Mouse (Mus musculus) liver, embryonic 12.5 days (tissue): Measurements from ENCODE around the gene Ddx5. TPM values are rescaled to one million over a fixed set of nuclear protein-coding genes. Genes with fewer than 3 reads are reported as not detected.
"Not testable (repeated sequence)": the region's sequence is repeated elsewhere in the genome, so short reads cannot be mapped to it uniquely, and the experiment has no call there.

Experiments
- ATAC-seq: fragments of 200-750 bp; cut with Nextera tagmentation; 2 replicates; pipeline ENCODE4 v1.8.0; 2017; ENCODE audit warnings: moderate number of reproducible peaks, mild to moderate bottlenecking, moderate library complexity
- H3K27ac ChIP-seq: fragments of 300-500 bp; sonication (generic); 2 replicates; pipeline ENCODE4 v1.5.1; 2016; ENCODE audit warnings: mild to moderate bottlenecking
- H3K27me3 ChIP-seq: fragments of 300-500 bp; sonication (generic); replicated peaks from 2 replicates; pipeline ENCODE4 v1.6.1; 2016; ENCODE audit warnings: mild to moderate bottlenecking, moderate library complexity
- H3K36me3 ChIP-seq: fragments of 300-500 bp; sonication (generic); 2 replicates; pipeline ENCODE4 v1.6.1; 2016; ENCODE audit warnings: mild to moderate bottlenecking, moderate library complexity
- H3K4me1 ChIP-seq: fragments of 300-500 bp; sonication (generic); 2 replicates; pipeline ENCODE4 v1.6.1; 2016
- H3K4me2 ChIP-seq: fragments of 300-500 bp; sonication (generic); 2 replicates; pipeline ENCODE4 v1.6.1; 2016; ENCODE audit warnings: mild to moderate bottlenecking, moderate library complexity
- H3K4me3 ChIP-seq: fragments of 300-500 bp; sonication (generic); 2 replicates; pipeline ENCODE4 v1.5.1; 2016; ENCODE audit warnings: mild to moderate bottlenecking, moderate library complexity
- H3K9ac ChIP-seq: fragments of 300-500 bp; sonication (generic); 2 replicates; pipeline ENCODE4 v1.6.1; 2016; ENCODE audit warnings: mild to moderate bottlenecking, moderate library complexity
- H3K9me3 ChIP-seq: fragments of 300-500 bp; sonication (generic); replicated peaks from 2 replicates; pipeline ENCODE4 v1.6.1; 2016; ENCODE audit warnings: mild to moderate bottlenecking, moderate library complexity
- WGBS: fragments of 180-500 bp; shearing (Covaris S2); methylation state at CpG from one replicate; pipeline ENCODE4 v1.1.7; 2016; ENCODE audit not compliant: insufficient replicate concordance; 5-methylcytosine and 5-hydroxymethylcytosine counted together
- polyA plus RNA-seq: library from polyadenylated mRNA; unstranded; fragments of >200 nt; fragmentation: Nextera tagmentation; extraction: Ambion mirVana; gene quantifications from 2 replicates; pipeline ENCODE4 v1.2.1, GENCODE M21; 2016

The Ddx5 gene
- polyA plus RNA-seq, 1 experiment from 2014 or later = 174 TPM

GRCm38 (mm10) chr11:106787131-106788025 lies 1.6 kb downstream of the Ddx5 start:
- Histone ChIP-seq H3K27ac (peak overlapping the region; percentile 99), H3K4me2 (peak overlapping the region; percentile 80), H3K36me3 (peaks cover 60% of the 10 kb centered on the region), H3K4me1 (peaks cover 49% of the 10 kb centered on the region), H3K4me3 (peak overlapping the region; percentile 83), H3K9ac (peak overlapping the region; percentile 99), H3K9me3 (no peaks in the 10 kb centered on the region), H3K27me3 (no peaks in the 10 kb centered on the region)
- ATAC-seq = peak; percentile 34
- WGBS = under 1% methylated on average over 65 of the region's 65 CpGs

- Histone ChIP-seq H3K36me3 (peaks cover 75% of the 10 kb centered on the region), H3K9ac (peak overlapping the region; percentile 19; the same call in 1 of the 2 replicates), H3K27ac (no peak overlapping the region), H3K4me1 (peaks cover 53% of the 10 kb centered on the region), H3K27me3 (no peaks in the 10 kb centered on the region), H3K4me2 (no peak overlapping the region), H3K4me3 (no peak overlapping the region), H3K9me3 (no peaks in the 10 kb centered on the region)
- no peak for ATAC-seq
- WGBS = 72% methylated on average over 1 of the region's 1 CpGs
Measured at GRCm38 (mm10) chr11:106785043-106785442, 3.9 kb downstream of the Ddx5 start.

GRCm38 (mm10) chr11:106784476-106784875 lies 4.5 kb downstream of the Ddx5 start:
- no peaks in the 10 kb centered on the region for H3K9me3 ChIP-seq
- 82% methylated on average over 2 of the region's 2 CpGs for WGBS
- ATAC-seq = no peak
- peaks cover 77% of the 10 kb centered on the region for H3K36me3 ChIP-seq
- no peaks in the 10 kb centered on the region for H3K27me3 ChIP-seq
- H3K9ac ChIP-seq = no peak overlapping the region
- H3K4me1 ChIP-seq = peaks cover 57% of the 10 kb centered on the region
- no peak overlapping the region for H3K4me3 ChIP-seq
- H3K4me2 ChIP-seq = no peak overlapping the region
- H3K27ac ChIP-seq = no peak overlapping the region

GRCm38 (mm10) chr11:106782841-106783764 lies 5.9 kb downstream of the Ddx5 start:
- Histone ChIP-seq H3K9me3 (no peaks in the 10 kb centered on the region), H3K27ac (peak overlapping the region; percentile 41; the same call in 1 of the 2 replicates), H3K9ac (no peak overlapping the region), H3K4me1 (peaks cover 60% of the 10 kb centered on the region), H3K4me3 (no peak overlapping the region), H3K4me2 (no peak overlapping the region), H3K27me3 (no peaks in the 10 kb centered on the region), H3K36me3 (peaks cover 77% of the 10 kb centered on the region)
- 87% methylated on average over 9 of the region's 9 CpGs for WGBS
- ATAC-seq = no peak

- not testable (repeated sequence) for ATAC-seq, H3K9me3 ChIP-seq, H3K4me3 ChIP-seq, H3K4me2 ChIP-seq, H3K27ac ChIP-seq, H3K9ac ChIP-seq, H3K27me3 ChIP-seq
- peaks cover 68% of the 10 kb centered on the region for H3K4me1 ChIP-seq
- peaks cover 78% of the 10 kb centered on the region for H3K36me3 ChIP-seq
- WGBS = 87% methylated on average over 7 of the region's 7 CpGs
Measured at GRCm38 (mm10) chr11:106782271-106782670, 6.7 kb downstream of the Ddx5 start.

- WGBS = 83% methylated on average over 6 of the region's 6 CpGs
- H3K36me3 ChIP-seq = peaks cover 76% of the 10 kb centered on the region
Measured at GRCm38 (mm10) chr11:106780590-106781220, 8.3 kb downstream of the Ddx5 start.

GRCm38 (mm10) chr11:106780089-106780425 lies 8.9 kb downstream of the Ddx5 start:
- peak overlapping the region; percentile 96 for H3K27ac ChIP-seq
- no peaks in the 10 kb centered on the region for H3K9me3 ChIP-seq
- peak overlapping the region; percentile 89 for H3K9ac ChIP-seq
- H3K4me3 ChIP-seq = peak overlapping the region; percentile 80
- H3K4me2 ChIP-seq = peak overlapping the region; percentile 87
- WGBS = 69% methylated on average over 4 of the region's 4 CpGs
- H3K27me3 ChIP-seq = no peaks in the 10 kb centered on the region
- H3K4me1 ChIP-seq = peaks cover 60% of the 10 kb centered on the region
- H3K36me3 ChIP-seq = peaks cover 76% of the 10 kb centered on the region
- ATAC-seq = no peak

More at GRCm38 (mm10) chr11:106780590-106781220, 8.3 kb downstream of the Ddx5 start:
- peak overlapping the region; percentile 89; the same call in 1 of the 2 replicates for H3K9ac ChIP-seq
- 0 out of 2 replicates have a peak overlapping the region, but pooled peaks have one; percentile 7 for H3K4me3 ChIP-seq
- no peak for ATAC-seq
- H3K27ac ChIP-seq = peak overlapping the region; percentile 96
- H3K9me3 ChIP-seq = no peaks in the 10 kb centered on the region
- no peaks in the 10 kb centered on the region for H3K27me3 ChIP-seq
- peak overlapping the region; percentile 87 for H3K4me2 ChIP-seq
- H3K4me1 ChIP-seq = peaks cover 67% of the 10 kb centered on the region

- peaks cover 57% of the 10 kb centered on the region for H3K4me1 ChIP-seq
- no peaks in the 10 kb centered on the region for H3K9me3 ChIP-seq
- peak within 1 kb of the TSS; percentile 87 for H3K4me2 ChIP-seq
- ATAC-seq = peak; percentile 99
- WGBS = 2% methylated on average over 30 of the region's 30 CpGs
- H3K27ac ChIP-seq = peak within 1 kb of the TSS; percentile 96
- H3K36me3 ChIP-seq = peaks cover 76% of the 10 kb centered on the region
- H3K27me3 ChIP-seq = no peaks in the 10 kb centered on the region
- peak within 1 kb of the TSS; percentile 89 for H3K9ac ChIP-seq
- H3K4me3 ChIP-seq = peak within 1 kb of the TSS; percentile 80
Measured at GRCm38 (mm10) chr11:106779388-106780088, 9.4 kb downstream of the Ddx5 start, which contains the start of gene Polg2. Gene Polg2, minus strand, starts transcription at chr11:106779537.

- peak overlapping the region; percentile 89 for H3K9ac ChIP-seq
- peak overlapping the region; percentile 87 for H3K4me2 ChIP-seq
- H3K27me3 ChIP-seq = no peaks in the 10 kb centered on the region
- WGBS = under 1% methylated on average over 39 of the region's 39 CpGs
- peak; percentile 77 for ATAC-seq
- H3K36me3 ChIP-seq = peaks cover 76% of the 10 kb centered on the region
- H3K4me3 ChIP-seq = peak overlapping the region; percentile 80
- peaks cover 51% of the 10 kb centered on the region for H3K4me1 ChIP-seq
- H3K9me3 ChIP-seq = no peaks in the 10 kb centered on the region
- H3K27ac ChIP-seq = peak overlapping the region; percentile 96
Measured at GRCm38 (mm10) chr11:106778589-106779387, 10.2 kb downstream of the Ddx5 start.

GRCm38 (mm10) chr11:106778132-106778531 lies 10.9 kb downstream of the Ddx5 start:
- H3K27ac ChIP-seq = no peak overlapping the region
- H3K27me3 ChIP-seq = no peaks in the 10 kb centered on the region
- no peak overlapping the region for H3K9ac ChIP-seq
- ATAC-seq = no peak
- H3K4me3 ChIP-seq = peak overlapping the region; percentile 80
- WGBS = 67% methylated on average over 7 of the region's 7 CpGs
- H3K9me3 ChIP-seq = no peaks in the 10 kb centered on the region
- peak overlapping the region; percentile 87 for H3K4me2 ChIP-seq
- peaks cover 45% of the 10 kb centered on the region for H3K4me1 ChIP-seq
- peaks cover 76% of the 10 kb centered on the region for H3K36me3 ChIP-seq
